Mouse (Mus musculus) liver, embryonic 14.5 days (tissue): Measurements from ENCODE around the gene Hcfc1r1.

Experiments used
- CTCF ChIP-seq: IDR thresholded peaks from 2 replicates; pipeline ENCODE4 v1.5.1; 2016; ENCODE audit warnings: antibody characterized with exemption, low read depth, control low read depth
- EP300 ChIP-seq: IDR thresholded peaks from 2 replicates; pipeline ENCODE4 v1.6.1; 2016; ENCODE audit warnings: antibody characterized with exemption, low read depth

DNA sequence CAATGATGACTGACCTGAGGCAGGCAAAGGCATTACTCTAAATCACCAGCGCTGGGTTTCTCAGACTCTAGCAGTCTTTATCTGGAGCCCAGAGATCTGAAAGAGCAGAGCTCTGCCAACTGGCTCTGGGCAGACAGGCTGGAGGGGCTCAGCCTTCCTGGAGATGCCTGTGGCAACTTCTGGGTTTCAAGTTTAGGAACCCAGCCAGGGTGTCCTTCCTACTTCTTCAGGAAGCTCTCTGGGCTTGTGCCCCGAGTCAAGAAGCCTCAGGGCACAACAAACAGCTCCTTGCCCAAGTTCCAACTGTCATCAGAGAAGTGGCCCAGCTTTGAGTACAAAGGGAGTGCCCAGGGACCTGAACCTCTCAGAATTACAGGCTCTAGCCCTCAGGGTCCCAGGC, 19.0 kb upstream of the Hcfc1r1 start:
- TF ChIP-seq CTCF = no peak
- no peak for TF ChIP-seq EP300
